Mouse (Mus musculus) T-cell, adult 66 days (primary cell): ENCODE results near the gene Taldo1. TPM values are rescaled to one million over a fixed set of nuclear protein-coding genes. Genes with fewer than 3 reads are reported as not detected.

ENCODE experiments used
- total RNA-seq, 2 experiments: library from RNA; stranded (reverse); gene quantifications; 3 replicates in 1 of 2; 4 replicates in 1 of 2; pipeline ENCODE4 v1.2.4; 2023

Taldo1 gene
- 100 to 1,000 TPM in 1 of 2 experiments, 10 to 100 TPM in 1; 93.1 to 107 TPM for total RNA-seq

GRCm38 (mm10) chr7:141391625-141392551 lies at the start of gene Taldo1:
Gene Taldo1 (plus strand): TSS chr7:141392199.

DNA sequence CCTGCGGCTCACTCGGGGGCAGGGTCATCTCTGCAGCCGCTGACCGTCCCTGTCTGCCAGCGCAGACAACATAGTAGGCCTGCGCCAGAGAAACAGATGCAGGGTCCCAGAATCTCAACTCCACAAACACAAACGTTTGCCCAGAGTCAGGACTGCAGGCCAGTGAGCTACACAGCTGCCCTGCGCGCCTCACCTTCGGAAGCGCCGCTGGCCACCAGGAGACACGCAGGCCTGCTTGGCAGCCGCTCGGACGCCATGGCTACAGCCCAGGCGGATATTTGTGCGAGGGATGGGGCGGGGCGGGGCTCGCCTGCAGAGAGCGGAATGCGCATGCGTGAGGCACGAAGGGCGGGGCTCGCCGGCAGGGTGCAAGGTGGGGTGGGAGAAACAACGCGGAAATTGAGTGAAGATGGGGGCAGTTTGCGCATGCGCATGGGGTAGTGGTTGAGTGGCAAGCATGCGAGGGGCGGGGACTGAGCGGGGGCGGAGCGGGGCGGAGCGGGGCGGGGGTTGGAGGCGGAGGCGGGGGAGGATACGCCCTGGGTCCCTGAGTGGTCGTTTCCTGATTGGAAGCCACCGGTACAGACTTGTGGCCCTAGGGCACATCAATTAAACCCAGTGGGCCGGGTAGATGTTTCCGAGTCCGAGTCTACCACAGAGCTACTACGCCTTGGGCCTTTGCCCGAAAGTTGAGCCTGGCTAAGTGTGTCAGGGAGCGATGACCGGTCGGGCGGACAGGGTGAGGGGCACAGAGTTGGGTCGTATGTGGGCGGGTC lies 22.0 kb downstream of the Taldo1 start, which contains the start of gene Gatd1:
Gene Gatd1 (minus strand): TSS at position 328 of the 776 bp plus-strand sequence.

GRCm38 (mm10) chr7:141429310-141429709 lies 37.3 kb downstream of the Taldo1 start, which contains the start of gene Cend1:
Gene Cend1 (minus strand): TSS chr7:141429491.

DNA sequence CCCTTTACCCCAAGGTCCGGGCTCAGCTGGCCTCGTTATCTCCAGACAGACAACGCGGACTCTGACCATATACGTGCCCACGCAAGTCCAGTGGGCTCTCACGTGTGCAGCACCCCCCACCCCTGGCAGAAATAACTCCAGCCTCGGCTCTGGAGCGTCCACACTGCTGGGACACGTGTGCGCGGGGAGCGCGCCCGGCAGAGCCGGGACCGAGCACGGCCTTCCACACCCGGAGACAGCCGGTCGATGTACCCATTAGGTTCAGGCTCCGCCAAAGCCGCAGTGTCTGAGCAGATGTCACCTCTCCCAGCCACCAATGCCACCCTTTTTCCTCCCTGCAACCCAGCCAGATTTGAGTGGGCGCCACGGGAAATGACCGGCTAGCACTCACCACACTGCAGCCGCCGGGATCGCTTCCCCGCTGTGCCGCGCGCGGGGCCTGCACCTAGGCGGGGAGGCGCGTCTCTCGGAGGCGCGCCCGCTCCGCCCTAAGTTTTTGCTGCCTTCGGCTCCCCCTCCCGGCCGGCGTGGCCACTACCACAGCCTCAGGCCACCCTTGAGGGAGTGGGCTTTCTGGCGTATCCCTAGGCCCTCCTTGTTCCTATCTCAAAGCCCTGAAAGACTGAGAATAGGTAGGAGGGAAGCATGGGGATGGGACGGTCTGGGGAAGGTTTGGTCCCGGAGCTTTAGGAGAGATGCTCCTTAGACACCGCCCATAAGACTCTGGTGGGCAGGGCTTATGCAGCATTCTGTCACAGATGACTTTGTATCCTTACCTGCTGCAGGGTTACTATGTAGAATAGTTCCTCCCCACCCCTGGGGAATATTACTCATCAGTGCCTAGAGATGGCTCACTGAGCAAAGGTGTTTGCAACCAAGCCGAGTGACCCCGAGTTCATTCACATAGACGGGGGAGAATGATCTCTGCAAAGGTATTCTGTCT lies 45.5 kb downstream of the Taldo1 start, which contains the start of gene Slc25a22:
Gene Slc25a22 (minus strand): TSS at position 715 of the 943 bp plus-strand sequence.

GRCm38 (mm10) chr7:141443828-141444237 lies 51.8 kb downstream of the Taldo1 start, which contains the start of gene Pidd1:
Gene Pidd1 (minus strand): TSS chr7:141444025.

GRCm38 (mm10) chr7:141447110-141447991 lies 55.4 kb downstream of the Taldo1 start, which contains the start of gene Rplp2:
Gene Rplp2 (plus strand): TSS chr7:141447370.

Other genes starting within 250 kb of the Taldo1 start
- 10 to 100 TPM; 35.2 to 41.1 TPM for gene Rnh1, start 219.3 kb upstream of the Taldo1 start, total RNA-seq
- 10 to 100 TPM; 38.9 to 45.3 TPM for gene Hras, start 198.2 kb upstream of the Taldo1 start, total RNA-seq
- 1 to 10 TPM; 4.8 to 5.0 TPM for gene Lrrc56, start 198.0 kb upstream of the Taldo1 start, total RNA-seq
- gene Lmntd2, start 178.1 kb upstream of the Taldo1 start, total RNA-seq = 1 to 10 TPM; 2.4 to 2.6 TPM
- gene Rassf7, start 176.3 kb upstream of the Taldo1 start, total RNA-seq = 1 to 10 TPM; 9.3 to 9.6 TPM
- 100 to 1,000 TPM; 173 to 177 TPM for gene Phrf1, start 163.4 kb upstream of the Taldo1 start, total RNA-seq
- gene Irf7, start 125.7 kb upstream of the Taldo1 start, total RNA-seq = 10 to 100 TPM; 34.4 to 53.3 TPM
- not detected for gene Cdhr5, start 115.4 kb upstream of the Taldo1 start, total RNA-seq
- gene Sct, start 113.1 kb upstream of the Taldo1 start, total RNA-seq = not detected
- not detected for gene Drd4, start 100.2 kb upstream of the Taldo1 start, total RNA-seq
- 10 to 100 TPM; 65.6 to 68.5 TPM for gene Deaf1, start 64.5 kb upstream of the Taldo1 start, total RNA-seq
- gene Tmem80, start 64.5 kb upstream of the Taldo1 start, total RNA-seq = 10 to 100 TPM; 20.7 to 21.2 TPM
- gene Eps8l2, start 53.3 kb upstream of the Taldo1 start, total RNA-seq = under 1 TPM in 1 of 2 experiments, not detected in 1; 0.80 TPM
- gene Gatd1, start 21.9 kb downstream of the Taldo1 start, total RNA-seq = 10 to 100 TPM; 38.3 to 40.0 TPM
- not detected for gene Cend1, start 37.3 kb downstream of the Taldo1 start, total RNA-seq
- gene Slc25a22, start 45.7 kb downstream of the Taldo1 start, total RNA-seq = 10 to 100 TPM; 55.0 to 76.6 TPM
- gene Pidd1, start 51.8 kb downstream of the Taldo1 start, total RNA-seq = 1 to 10 TPM; 2.4 to 5.7 TPM
- gene Rplp2, start 55.2 kb downstream of the Taldo1 start, total RNA-seq = 1,000 to 10,000 TPM; 3,530 to 3,735 TPM
- 10 to 100 TPM; 52.1 to 58.8 TPM for gene Pnpla2, start 63.0 kb downstream of the Taldo1 start, total RNA-seq
- gene Cracr2b, start 68.9 kb downstream of the Taldo1 start, total RNA-seq = 1 to 10 TPM in 1 of 2 experiments, not detected in 1; 1.0 TPM
- gene Cd151, start 75.2 kb downstream of the Taldo1 start, total RNA-seq = 1 to 10 TPM; 7.2 to 8.9 TPM
- 10 to 100 TPM; 17.0 to 21.1 TPM for gene Polr2l, start 82.9 kb downstream of the Taldo1 start, total RNA-seq
- gene Tspan4, start 83.0 kb downstream of the Taldo1 start, total RNA-seq = 1 to 10 TPM; 2.2 to 2.8 TPM
- 10 to 100 TPM; 21.1 to 31.6 TPM for gene Chid1, start 147.7 kb downstream of the Taldo1 start, total RNA-seq
- 10 to 100 TPM; 53.8 to 54.1 TPM for gene Ap2a2, start 170.0 kb downstream of the Taldo1 start, total RNA-seq